Comparison of ENCODE assay signal across 16 mouse cellular contexts in the genomic region with DNA sequence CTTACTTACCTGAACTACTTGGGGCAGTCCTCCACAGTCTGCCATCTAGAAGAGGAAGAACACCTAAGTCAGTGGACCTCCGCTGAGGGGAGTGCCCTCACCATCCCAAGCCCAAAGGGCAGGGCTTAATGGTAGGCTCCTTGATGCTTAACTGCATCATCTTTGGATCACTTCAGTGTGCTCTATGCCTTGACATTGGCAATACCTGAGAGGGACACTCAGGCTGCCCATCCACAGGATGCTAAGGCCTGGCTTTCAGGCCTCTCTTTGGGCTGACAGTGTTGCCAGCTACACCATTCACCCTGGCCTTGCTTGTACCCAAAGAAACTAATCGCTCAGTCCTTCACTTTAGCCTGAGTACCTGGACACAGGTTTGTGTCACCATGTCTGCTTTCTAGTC. TPM values are rescaled to one million over a fixed set of nuclear protein-coding genes. Genes with fewer than 3 reads are reported as not detected.
"Had no signal": no experiment of that assay in that cellular context is flagged by ENCODE, and none has a peak within 500 bp of the region (broad histone marks: within the 10 kb centered on the region; RNA-seq: fewer than 3 reads in every experiment).

No protein-coding gene starts in this region.

- H3K9ac ChIP-seq: neural tube, embryonic 13.5 days; neural tube, embryonic 15.5 days; stomach, embryonic 15.5 days had no signal

- H3K4me3 ChIP-seq: neural tube, embryonic 13.5 days; neural tube, embryonic 15.5 days; stomach, embryonic 15.5 days had no signal

- DNase-seq: retina, postnatal 1 day; right cerebral cortex, adult 18-20 months; right cerebral cortex, postnatal 14 days; right cerebral cortex, postnatal 25 days; right cerebral cortex, postnatal 4 days; spleen, adult 18-20 months; thymus, adult 18-20 months; thymus, adult 2 months; thymus, postnatal 14 days; thymus, postnatal 25 days; thymus, postnatal 36 days; thymus, postnatal 4 days had no signal

- H3K36me3 ChIP-seq: stomach, embryonic 15.5 days had no signal

- H3K4me2 ChIP-seq: neural tube, embryonic 13.5 days; neural tube, embryonic 15.5 days; stomach, embryonic 15.5 days had no signal

- H3K27me3 ChIP-seq: neural tube, embryonic 13.5 days; neural tube, embryonic 15.5 days; stomach, embryonic 15.5 days had no signal

- H3K27ac ChIP-seq: neural tube, embryonic 13.5 days; neural tube, embryonic 15.5 days; stomach, embryonic 15.5 days; stomach, postnatal 0 days had no signal

- H3K4me1 ChIP-seq: neural tube, embryonic 15.5 days; stomach, embryonic 15.5 days had no signal

- H3K9me3 ChIP-seq: neural tube, embryonic 13.5 days; neural tube, embryonic 15.5 days; stomach, embryonic 15.5 days had no signal

RNA-seq across cellular contexts. Expression of a gene that starts 44.4 kb away (rescaled TPM):
- polyA plus RNA-seq: neural tube, embryonic 13.5 days had no signal
